Mouse (Mus musculus): ENCODE data around the gene Schip1. TPM values are rescaled to one million over a fixed set of nuclear protein-coding genes. Genes with fewer than 3 reads are reported as not detected.

Schip1 gene
- polyA plus RNA-seq, 1 experiment from 2014 or later = 76.9 TPM

- Histone ChIP-seq H3K4me1 (replicated peaks; ENCODE audit: control insufficient read depth, insufficient read depth, low read length) (no peaks in the 10 kb centered on the region), H3K4me2 (ENCODE audit: low read depth, low read length, severe bottlenecking) (no peak overlapping the region), H3K9ac (ENCODE audit: low read length) (no peak overlapping the region), H3K4me3 (ENCODE audit: low read depth, low read length) (no peak overlapping the region), H3K36me3 (ENCODE audit: control insufficient read depth, insufficient read depth, low read length) (no peaks in the 10 kb centered on the region), H3K27ac (ENCODE audit: low read depth, low read length) (no peak overlapping the region), H3K27me3 (ENCODE audit: control insufficient read depth, insufficient read depth, low read length) (no peaks in the 10 kb centered on the region), H3K9me3 (ENCODE audit: control insufficient read depth, low read length) (no peaks in the 10 kb centered on the region)
- DNase-seq (ENCODE audit: low spot score) (no peak), ATAC-seq (replicated peaks; ENCODE audit: low FRiP score) (no peak)
- 86% methylated on average over 5 of the region's 5 CpGs for WGBS
These were observed 597.8 kb downstream of the Schip1 start for GRCm38 (mm10) chr3:68662386-68662785.

DNA sequence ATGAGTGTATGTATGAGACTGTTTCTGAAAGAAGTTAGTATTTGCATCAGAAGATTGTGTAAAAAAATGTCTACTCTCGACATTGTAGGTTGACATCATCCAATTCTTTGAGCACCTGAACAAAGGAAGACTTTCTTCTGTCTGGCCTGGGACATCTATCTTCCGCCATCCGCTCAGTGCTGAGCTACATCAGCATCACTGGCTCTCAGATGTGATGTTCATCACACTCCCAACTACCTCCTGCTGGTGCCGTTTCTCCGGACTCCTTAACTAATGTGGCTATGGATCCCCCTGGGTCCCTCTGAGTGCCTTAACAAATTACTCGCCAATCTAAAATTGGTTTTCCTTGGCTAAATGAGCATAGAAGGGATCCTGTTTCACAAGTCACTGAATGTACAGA is 599.7 kb downstream of the Schip1 start:
- 83% methylated on average over 6 of the region's 6 CpGs for WGBS
- no peak for DNase-seq (ENCODE audit: low spot score)

GRCm38 (mm10) chr3:68666377-68666776 is 601.8 kb downstream of the Schip1 start:
- Histone ChIP-seq H3K9me3 (ENCODE audit: control insufficient read depth, low read length) (no peaks in the 10 kb centered on the region), H3K4me2 (ENCODE audit: low read depth, low read length, severe bottlenecking) (no peak overlapping the region), H3K27ac (ENCODE audit: low read depth, low read length) (no peak overlapping the region), H3K4me3 (ENCODE audit: low read depth, low read length) (no peak overlapping the region), H3K4me1 (replicated peaks; ENCODE audit: control insufficient read depth, insufficient read depth, low read length) (no peaks in the 10 kb centered on the region), H3K9ac (ENCODE audit: low read length) (no peak overlapping the region), H3K36me3 (ENCODE audit: control insufficient read depth, insufficient read depth, low read length) (no peaks in the 10 kb centered on the region), H3K27me3 (ENCODE audit: control insufficient read depth, insufficient read depth, low read length) (no peaks in the 10 kb centered on the region)
- ATAC-seq (replicated peaks; ENCODE audit: low FRiP score) (no peak), DNase-seq (ENCODE audit: low spot score) (no peak)
- 90% methylated on average over 7 of the region's 7 CpGs for WGBS

More for the DNA sequence above, 599.7 kb downstream of the Schip1 start:
- Histone ChIP-seq H3K4me2 (ENCODE audit: low read depth, low read length, severe bottlenecking) (no peak overlapping the region), H3K27me3 (ENCODE audit: control insufficient read depth, insufficient read depth, low read length) (no peaks in the 10 kb centered on the region), H3K36me3 (ENCODE audit: control insufficient read depth, insufficient read depth, low read length) (no peaks in the 10 kb centered on the region), H3K4me1 (replicated peaks; ENCODE audit: control insufficient read depth, insufficient read depth, low read length) (no peaks in the 10 kb centered on the region), H3K9ac (ENCODE audit: low read length) (no peak overlapping the region), H3K27ac (ENCODE audit: low read depth, low read length) (no peak overlapping the region), H3K4me3 (ENCODE audit: low read depth, low read length) (no peak overlapping the region), H3K9me3 (ENCODE audit: control insufficient read depth, low read length) (no peaks in the 10 kb centered on the region)
- ATAC-seq (replicated peaks; ENCODE audit: low FRiP score) = no peak

- DNase-seq (ENCODE audit: low spot score) (no peak), ATAC-seq (replicated peaks; ENCODE audit: low FRiP score) (no peak)
- H3K4me3 ChIP-seq (ENCODE audit: low read depth, low read length) = no peak overlapping the region
- H3K9ac ChIP-seq (ENCODE audit: low read length) = no peak overlapping the region
- 90% methylated on average over 1 of the region's 1 CpGs for WGBS
- H3K9me3 ChIP-seq (ENCODE audit: control insufficient read depth, low read length) = no peaks in the 10 kb centered on the region
- H3K4me1 ChIP-seq (replicated peaks; ENCODE audit: control insufficient read depth, insufficient read depth, low read length) = no peaks in the 10 kb centered on the region
- H3K27me3 ChIP-seq (ENCODE audit: control insufficient read depth, insufficient read depth, low read length) = no peaks in the 10 kb centered on the region
- no peak overlapping the region for H3K27ac ChIP-seq (ENCODE audit: low read depth, low read length)
- no peak overlapping the region for H3K4me2 ChIP-seq (ENCODE audit: low read depth, low read length, severe bottlenecking)
- H3K36me3 ChIP-seq (ENCODE audit: control insufficient read depth, insufficient read depth, low read length) = no peaks in the 10 kb centered on the region
These were observed 603.2 kb downstream of the Schip1 start for GRCm38 (mm10) chr3:68667852-68668251.

DNA sequence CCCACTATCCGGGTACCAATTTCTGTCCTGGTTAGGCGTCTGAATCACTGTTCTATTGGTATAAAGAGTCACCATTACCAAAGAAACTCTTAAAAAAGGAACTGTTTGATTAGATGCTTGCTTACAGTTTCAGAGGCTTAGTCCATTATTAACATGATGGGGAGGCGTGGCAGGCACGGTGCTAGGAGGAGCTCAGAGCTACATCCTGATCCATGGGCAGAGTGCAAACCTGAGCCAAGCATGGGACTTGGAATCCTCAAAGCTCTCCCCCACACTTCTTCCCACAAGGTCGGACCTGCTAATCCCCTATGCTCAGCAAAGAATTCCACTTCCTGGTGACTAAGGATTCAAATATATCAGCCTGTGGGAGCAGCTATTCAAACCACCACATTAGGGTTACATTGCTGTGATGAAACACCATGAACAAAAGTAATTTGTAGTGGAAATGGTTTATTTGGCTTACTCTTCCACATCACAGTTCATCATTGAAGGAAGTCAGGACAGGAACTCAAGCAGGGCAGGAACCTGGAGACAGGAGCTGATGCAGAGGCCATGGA is 604.9 kb downstream of the Schip1 start:
- no peak overlapping the region for H3K4me2 ChIP-seq (ENCODE audit: low read depth, low read length, severe bottlenecking)
- no peak overlapping the region for H3K4me3 ChIP-seq (ENCODE audit: low read depth, low read length)
- no peaks in the 10 kb centered on the region for H3K9me3 ChIP-seq (ENCODE audit: control insufficient read depth, low read length)
- H3K4me1 ChIP-seq (replicated peaks; ENCODE audit: control insufficient read depth, insufficient read depth, low read length) = no peaks in the 10 kb centered on the region
- no peaks in the 10 kb centered on the region for H3K36me3 ChIP-seq (ENCODE audit: control insufficient read depth, insufficient read depth, low read length)
- ATAC-seq (replicated peaks; ENCODE audit: low FRiP score) = no peak
- 81% methylated on average over 5 of the region's 5 CpGs for WGBS
- H3K27me3 ChIP-seq (ENCODE audit: control insufficient read depth, insufficient read depth, low read length) = no peaks in the 10 kb centered on the region
- no peak overlapping the region for H3K27ac ChIP-seq (ENCODE audit: low read depth, low read length)
- DNase-seq (ENCODE audit: low spot score) = no peak
- H3K9ac ChIP-seq (ENCODE audit: low read length) = no peak overlapping the region

- no peaks in the 10 kb centered on the region for H3K4me1 ChIP-seq (replicated peaks; ENCODE audit: control insufficient read depth, insufficient read depth, low read length)
- no peak overlapping the region for H3K27ac ChIP-seq (ENCODE audit: low read depth, low read length)
- no peak overlapping the region for H3K4me3 ChIP-seq (ENCODE audit: low read depth, low read length)
- H3K27me3 ChIP-seq (ENCODE audit: control insufficient read depth, insufficient read depth, low read length) = no peaks in the 10 kb centered on the region
- H3K9ac ChIP-seq (ENCODE audit: low read length) = no peak overlapping the region
- ATAC-seq (replicated peaks; ENCODE audit: low FRiP score) (no peak), DNase-seq (ENCODE audit: low spot score) (no peak)
- H3K4me2 ChIP-seq (ENCODE audit: low read depth, low read length, severe bottlenecking) = no peak overlapping the region
- 82% methylated on average over 2 of the region's 2 CpGs for WGBS
- H3K36me3 ChIP-seq (ENCODE audit: control insufficient read depth, insufficient read depth, low read length) = no peaks in the 10 kb centered on the region
- H3K9me3 ChIP-seq (ENCODE audit: control insufficient read depth, low read length) = no peaks in the 10 kb centered on the region
These were observed 610.1 kb downstream of the Schip1 start for GRCm38 (mm10) chr3:68674721-68675120.

DNA sequence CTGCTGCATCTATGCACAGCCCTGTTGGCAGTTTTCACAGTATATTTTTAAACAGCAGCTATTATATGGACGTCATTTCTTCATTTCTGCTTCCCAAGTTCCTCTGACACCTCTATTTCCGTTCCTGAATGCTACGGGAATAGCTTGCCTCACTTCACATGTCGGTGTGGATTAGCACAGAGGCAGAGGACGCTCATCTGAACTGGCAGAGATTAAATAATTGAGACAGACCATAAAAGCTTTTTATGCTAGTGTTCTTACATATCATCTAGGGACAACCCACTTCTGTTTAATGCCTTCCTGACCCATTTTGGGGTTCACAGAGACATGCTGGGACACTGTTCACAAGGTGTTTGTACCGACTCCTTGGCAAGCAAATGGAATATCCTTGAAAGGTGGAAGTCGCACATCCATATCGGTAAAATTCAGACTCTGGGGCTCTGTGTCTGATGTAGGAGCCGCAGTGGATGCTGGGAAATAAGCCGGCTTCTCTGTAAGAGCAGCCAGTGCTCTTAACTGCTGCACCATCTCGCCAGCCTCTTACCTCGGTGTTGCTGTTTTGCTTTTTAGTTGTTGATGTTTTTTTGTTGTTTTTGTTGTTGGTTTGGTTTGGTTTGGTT is 610.7 kb downstream of the Schip1 start:
- DNase-seq (ENCODE audit: low spot score) (no peak), ATAC-seq (replicated peaks; ENCODE audit: low FRiP score) (no peak)
- Histone ChIP-seq H3K36me3 (ENCODE audit: control insufficient read depth, insufficient read depth, low read length) (no peaks in the 10 kb centered on the region), H3K9ac (ENCODE audit: low read length) (no peak overlapping the region), H3K4me3 (ENCODE audit: low read depth, low read length) (no peak overlapping the region), H3K9me3 (ENCODE audit: control insufficient read depth, low read length) (no peaks in the 10 kb centered on the region), H3K4me1 (replicated peaks; ENCODE audit: control insufficient read depth, insufficient read depth, low read length) (no peaks in the 10 kb centered on the region), H3K4me2 (ENCODE audit: low read depth, low read length, severe bottlenecking) (no peak overlapping the region), H3K27ac (ENCODE audit: low read depth, low read length) (no peak overlapping the region), H3K27me3 (ENCODE audit: control insufficient read depth, insufficient read depth, low read length) (no peaks in the 10 kb centered on the region)
- 89% methylated on average over 12 of the region's 12 CpGs for WGBS

Other genes starting within 250 kb of the Schip1 start
- 0.53 TPM in 1 of 2 replicates, not detected in the other for gene Iqcj, start 172.6 kb upstream of the Schip1 start, polyA plus RNA-seq (2014; fragmentation: Nextera tagmentation; extraction: Ambion mirVana)
- 1.0 and 1.3 TPM in 2 replicates for gene Iqschfp, start 172.6 kb upstream of the Schip1 start, polyA plus RNA-seq (2014; fragmentation: Nextera tagmentation; extraction: Ambion mirVana)